Mouse (Mus musculus): ENCODE data around the gene Spryd7.

DNA sequence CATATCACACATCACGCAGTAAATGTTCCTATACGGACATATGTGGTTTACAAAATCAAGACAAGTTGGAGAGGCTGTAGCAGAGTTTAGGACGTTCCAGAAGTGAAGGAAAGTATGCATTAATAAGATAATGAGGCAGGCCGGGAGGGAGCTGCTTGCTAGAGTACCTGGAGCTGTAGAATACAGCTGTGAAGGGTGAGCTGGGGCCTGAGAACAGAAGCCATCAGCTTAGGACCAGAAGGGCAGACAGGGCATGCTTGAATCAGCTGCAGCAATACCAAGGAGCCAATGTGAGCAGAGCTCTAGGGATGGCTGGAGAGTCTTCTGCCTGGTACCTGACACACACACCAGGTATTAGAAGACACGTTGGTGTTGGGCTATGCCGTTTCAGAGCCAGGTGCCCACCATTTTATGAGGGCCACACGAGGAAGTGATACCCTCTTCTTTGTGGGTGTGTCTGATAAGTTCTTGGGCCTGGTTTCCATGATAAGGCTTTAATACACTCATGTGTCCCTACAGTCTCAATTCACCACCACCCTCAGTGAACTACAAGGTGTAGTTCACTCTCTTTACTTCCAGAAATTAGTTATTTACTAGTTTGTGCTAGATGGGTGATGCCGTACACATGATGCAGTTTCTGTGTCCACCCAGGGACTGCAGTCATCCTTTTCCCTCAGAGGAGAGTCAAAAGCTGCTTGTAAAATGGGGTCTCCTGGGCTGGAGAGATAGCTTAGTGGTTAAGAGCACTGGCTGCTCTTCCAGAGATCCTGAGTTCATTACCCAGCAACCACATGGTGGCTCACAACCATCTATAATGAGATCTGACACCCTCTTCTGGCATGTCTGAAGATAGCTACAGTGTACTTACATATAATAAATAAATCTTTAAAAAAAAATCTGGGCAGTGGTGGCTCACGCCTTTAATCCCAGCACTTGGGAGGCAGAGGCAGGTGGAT lies 39.9 kb downstream of the Spryd7 start:
- TF ChIP-seq POLR2A (IDR thresholded peaks at IDR 0.05; ENCODE audit: extremely low read depth, insufficient read depth, low read length) (no peak), CTCF (IDR thresholded peaks at IDR 0.05; ENCODE audit: low read depth, low read length) (no peak)

Measured in liver, adult 2 months (tissue).